Mouse (Mus musculus): ENCODE data around the gene Tspan5.

DNA sequence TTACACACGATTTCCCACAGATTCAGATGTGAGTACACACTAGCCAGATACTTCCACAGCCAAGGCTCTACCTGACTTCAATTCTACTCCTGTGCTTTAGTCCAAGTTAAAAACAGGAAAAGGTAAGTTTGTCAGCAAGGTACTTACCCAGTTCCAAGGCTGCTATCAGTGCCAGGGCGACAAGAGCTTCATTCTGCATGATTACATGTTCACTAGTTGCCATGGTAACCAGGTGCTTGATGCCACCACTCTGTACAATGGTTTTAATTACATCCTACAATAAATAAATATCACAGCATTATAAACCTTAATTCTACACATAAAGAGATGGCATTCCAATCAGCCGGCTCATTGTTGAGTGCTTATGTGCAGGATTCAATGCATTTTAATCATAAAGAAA is 203.5 kb downstream of the Tspan5 start:
- TF ChIP-seq POLR2A (IDR thresholded peaks at IDR 0.05; ENCODE audit: low read depth, low read length) (no peak), CTCF (conservative IDR thresholded peaks at IDR 0.05; ENCODE audit: insufficient read depth, insufficient read length, low read depth, low read length) (no peak)
